Mouse (Mus musculus) myocyte (in vitro differentiated cells): ENCODE data around the gene Tsfm. TPM values are rescaled to one million over a fixed set of nuclear protein-coding genes. Genes with fewer than 3 reads are reported as not detected.

ENCODE experiments used
- H3K27me3 ChIP-seq: one replicate; pipeline ENCODE4 v1.6.1; 2011; ENCODE audit not compliant: control insufficient read depth, insufficient read depth, insufficient read length
- H3K36me3 ChIP-seq: one replicate; pipeline ENCODE4 v1.6.1; 2011; ENCODE audit not compliant: control insufficient read depth, insufficient read depth
- H3K4me2 ChIP-seq: one replicate; pipeline ENCODE4 v1.6.1; 2011; ENCODE audit warnings: low read depth, control low read depth
- H3K4me3 ChIP-seq: one replicate; pipeline ENCODE4 v1.5.1; 2011; ENCODE audit warnings: mild to moderate bottlenecking, control low read depth, moderate library complexity
- H3K79me2 ChIP-seq: one replicate; pipeline ENCODE4 v1.6.1; 2011; ENCODE audit not compliant: control insufficient read depth, insufficient read depth
- H3ac ChIP-seq: one replicate; pipeline ENCODE4 v1.6.1; 2011; ENCODE audit not compliant: control insufficient read depth, insufficient read length
- CEBPB ChIP-seq: IDR thresholded peaks from 2 replicates; pipeline ENCODE4 v1.6.1; 2011; ENCODE audit warnings: mild to moderate bottlenecking, moderate library complexity; ENCODE audit not compliant: poor library complexity, insufficient read depth, severe bottlenecking
- E2F4 ChIP-seq: IDR thresholded peaks from one replicate; pipeline ENCODE4 v1.6.1; 2011; ENCODE audit warnings: mild to moderate bottlenecking, control low read depth, moderate library complexity; ENCODE audit not compliant: insufficient read depth
- MAX ChIP-seq: IDR thresholded peaks from one replicate; pipeline ENCODE4 v1.6.1; 2011; ENCODE audit warnings: low read depth, mild to moderate bottlenecking, control low read depth
- MYOD1 ChIP-seq, 3 experiments: IDR thresholded peaks; one replicate each; pipeline ENCODE4 v1.6.1; 2011; ENCODE audit warnings: control low read depth in 2 of 3, low read depth in 2 of 3, mild to moderate bottlenecking in 2 of 3, moderate library complexity in 1 of 3; ENCODE audit not compliant: insufficient read length in 2 of 3, control insufficient read depth in 1 of 3
- MYOG ChIP-seq, 3 experiments: IDR thresholded peaks; one replicate each; pipeline ENCODE4 v1.6.1; 2011; ENCODE audit warnings: control low read depth in 2 of 3, low read depth in 2 of 3, mild to moderate bottlenecking in 2 of 3; ENCODE audit not compliant: insufficient read length in 2 of 3, control insufficient read depth in 1 of 3, insufficient read depth in 1 of 3
- POLR2A ChIP-seq: IDR thresholded peaks from one replicate; pipeline ENCODE4 v1.6.1; 2011; ENCODE audit warnings: low read depth, mild to moderate bottlenecking, control low read depth, moderate library complexity; ENCODE audit not compliant: insufficient read length
- POLR2AphosphoS2 ChIP-seq: IDR thresholded peaks from one replicate; pipeline ENCODE4 v1.6.1; 2011; ENCODE audit warnings: low read depth, control low read depth; ENCODE audit not compliant: insufficient read length
- REST ChIP-seq: IDR thresholded peaks from one replicate; pipeline ENCODE4 v1.6.1; 2011; ENCODE audit warnings: mild to moderate bottlenecking, control low read depth, moderate library complexity; ENCODE audit not compliant: insufficient read depth, insufficient read length
- SRF ChIP-seq: IDR thresholded peaks from one replicate; pipeline ENCODE4 v1.6.1; 2011; ENCODE audit warnings: low read depth; ENCODE audit not compliant: control insufficient read depth, insufficient read length
- TCF12 ChIP-seq: IDR thresholded peaks from one replicate; pipeline ENCODE4 v1.6.1; 2011; ENCODE audit warnings: mild to moderate bottlenecking, control low read depth; ENCODE audit not compliant: poor library complexity, insufficient read depth, severe bottlenecking
- TCF3 ChIP-seq: IDR thresholded peaks from one replicate; pipeline ENCODE4 v1.6.1; 2011; ENCODE audit warnings: low read depth, control low read depth; ENCODE audit not compliant: insufficient read length
- USF1 ChIP-seq: IDR thresholded peaks from one replicate; pipeline ENCODE4 v1.6.1; 2011; ENCODE audit warnings: low read depth, mild to moderate bottlenecking, control low read depth, moderate library complexity
- polyA plus RNA-seq: library from polyadenylated mRNA; unstranded; fragments of >200 nt; fragmentation: generic; extraction: Trizol; gene quantifications from one replicate; pipeline ENCODE4 v1.2.1, GENCODE M21; 2012; ENCODE audit warnings: missing spikeins

The Tsfm gene
- polyA plus RNA-seq, 1 experiment, result 53.7 TPM

- no peak overlapping the region for H3ac ChIP-seq
- H3K79me2 ChIP-seq, result no peaks in the 10 kb centered on the region
- H3K4me3 ChIP-seq, result no peak overlapping the region
- no peak for TF ChIP-seq SRF
- TF ChIP-seq USF1, result no peak
- TF ChIP-seq E2F4, result no peak
- no peak for TF ChIP-seq POLR2AphosphoS2
- no peak for TF ChIP-seq TCF12
- no peak for TF ChIP-seq MYOG (IDR thresholded peaks at IDR 0.05; ENCODE audit: control insufficient read depth in 1 of 3, insufficient read depth in 1 of 3, insufficient read length in 2 of 3, low read depth in 2 of 3)
- no peak for TF ChIP-seq REST
- no peak for TF ChIP-seq POLR2A
- TF ChIP-seq MAX, result no peak
- TF ChIP-seq TCF3, result no peak
- no peak for TF ChIP-seq MYOD1 (IDR thresholded peaks at IDR 0.05; ENCODE audit: control insufficient read depth in 1 of 3, insufficient read length in 2 of 3, low read depth in 2 of 3)
- TF ChIP-seq CEBPB, result no peak
- peaks cover 33% of the 10 kb centered on the region for H3K36me3 ChIP-seq
- no peak overlapping the region for H3K4me2 ChIP-seq
- no peaks in the 10 kb centered on the region for H3K27me3 ChIP-seq
These were observed 33.1 kb downstream of the Tsfm start for GRCm38 (mm10) chr10:126997340-126998113.

DNA sequence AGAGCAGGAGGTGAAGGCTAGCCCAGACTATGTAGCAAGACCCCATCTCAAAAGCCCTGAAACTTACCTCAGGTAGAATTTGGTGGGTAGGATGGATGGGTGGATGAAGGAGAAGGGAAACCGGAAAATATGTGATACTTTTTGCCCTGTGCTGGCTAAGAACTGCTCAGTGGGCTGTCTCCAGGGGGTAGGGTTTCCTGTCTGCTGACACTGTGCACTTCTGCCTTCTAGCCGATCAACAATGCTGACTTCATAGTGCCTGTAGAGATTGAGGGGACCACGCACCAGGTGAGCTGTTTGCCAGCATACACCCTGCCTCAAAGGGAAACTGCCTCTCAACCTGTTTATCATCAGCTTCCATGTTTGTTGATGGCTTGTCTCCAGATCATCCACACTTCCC is 37.0 kb downstream of the Tsfm start:
- Histone ChIP-seq H3K4me3 (no peak overlapping the region), H3ac (no peak overlapping the region), H3K4me2 (no peak overlapping the region), H3K79me2 (peaks cover 37% of the 10 kb centered on the region), H3K27me3 (no peaks in the 10 kb centered on the region), H3K36me3 (peaks cover 41% of the 10 kb centered on the region)
- TF ChIP-seq MYOD1 (IDR thresholded peaks at IDR 0.05; ENCODE audit: control insufficient read depth in 1 of 3, insufficient read length in 2 of 3, low read depth in 2 of 3) (no peak), CEBPB (no peak), POLR2A (no peak), REST (no peak), TCF12 (no peak), USF1 (no peak), MAX (no peak), E2F4 (no peak), MYOG (IDR thresholded peaks at IDR 0.05; ENCODE audit: control insufficient read depth in 1 of 3, insufficient read depth in 1 of 3, insufficient read length in 2 of 3, low read depth in 2 of 3) (no peak), SRF (no peak), TCF3 (no peak), POLR2AphosphoS2 (no peak)

- H3K79me2 ChIP-seq, result peaks cover 56% of the 10 kb centered on the region
- no peak for TF ChIP-seq TCF3
- no peak for TF ChIP-seq TCF12
- TF ChIP-seq POLR2A, result no peak
- TF ChIP-seq MYOG (IDR thresholded peaks at IDR 0.05; ENCODE audit: control insufficient read depth in 1 of 3, insufficient read depth in 1 of 3, insufficient read length in 2 of 3, low read depth in 2 of 3), result no peak
- TF ChIP-seq SRF, result no peak
- TF ChIP-seq POLR2AphosphoS2, result no peak
- TF ChIP-seq E2F4, result no peak
- TF ChIP-seq REST, result no peak
- no peak for TF ChIP-seq MAX
- TF ChIP-seq CEBPB, result no peak
- TF ChIP-seq MYOD1 (IDR thresholded peaks at IDR 0.05; ENCODE audit: control insufficient read depth in 1 of 3, insufficient read length in 2 of 3, low read depth in 2 of 3), result no peak
- no peak for TF ChIP-seq USF1
- H3ac ChIP-seq, result no peak overlapping the region
- peaks cover 34% of the 10 kb centered on the region for H3K36me3 ChIP-seq
- no peak overlapping the region for H3K4me2 ChIP-seq
- no peak overlapping the region for H3K4me3 ChIP-seq
- H3K27me3 ChIP-seq, result no peaks in the 10 kb centered on the region
These were observed 39.0 kb downstream of the Tsfm start for GRCm38 (mm10) chr10:126991676-126992075.

DNA sequence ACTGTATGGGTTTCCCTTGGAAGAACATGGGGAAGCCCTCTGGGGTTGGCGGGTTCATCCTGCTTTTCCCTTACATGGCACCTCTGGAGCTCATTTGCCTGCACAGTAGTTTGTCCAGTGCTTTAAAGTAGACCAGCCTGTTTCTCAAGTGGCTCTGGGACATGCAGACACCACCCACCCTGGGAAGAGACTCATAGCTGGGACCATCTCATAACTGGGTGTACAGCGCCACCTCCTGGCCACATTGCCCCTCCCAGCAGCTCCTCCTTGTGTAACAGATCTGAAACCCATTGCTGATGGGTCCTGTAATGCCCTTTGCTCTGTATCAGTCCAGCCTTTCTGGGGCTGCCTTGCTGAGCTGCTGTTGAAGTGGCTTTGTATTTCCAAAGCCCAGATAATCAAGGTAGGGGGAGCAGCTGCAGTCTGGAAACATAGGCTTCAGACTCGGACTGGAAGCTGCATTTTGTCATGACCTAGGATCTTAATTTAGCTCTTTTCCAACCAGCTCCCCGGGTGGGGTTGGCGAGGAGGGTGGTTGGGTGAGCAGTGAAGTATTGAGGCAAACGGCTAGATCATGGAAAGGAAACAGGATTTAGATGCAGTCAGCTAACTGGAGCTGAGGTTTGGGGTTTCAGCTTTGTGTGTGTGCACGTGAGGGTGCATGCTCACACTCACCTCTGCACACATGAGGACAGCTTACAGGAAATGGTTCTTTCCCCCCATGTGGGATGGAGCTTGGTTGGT is 40.2 kb downstream of the Tsfm start:
- H3K4me3 ChIP-seq, result no peak overlapping the region
- peaks cover 68% of the 10 kb centered on the region for H3K79me2 ChIP-seq
- H3K4me2 ChIP-seq, result no peak overlapping the region
- H3ac ChIP-seq, result no peak overlapping the region
- H3K27me3 ChIP-seq, result no peaks in the 10 kb centered on the region
- TF ChIP-seq POLR2A (peak; percentile 19), TCF12 (no peak), REST (no peak), POLR2AphosphoS2 (peak; percentile 24), CEBPB (0 out of 2 replicates have a peak, but pooled peaks have one; percentile 7)
- H3K36me3 ChIP-seq, result peaks cover 34% of the 10 kb centered on the region
